Mouse (Mus musculus) erythroblast, adult 5-6 weeks (primary cell): Measurements from ENCODE around the gene Ranbp10. TPM values are rescaled to one million over a fixed set of nuclear protein-coding genes. Genes with fewer than 3 reads are reported as not detected.

Experiments
- ATAC-seq: replicated peaks from 2 replicates; pipeline ENCODE4 v1.8.0; 2016; ENCODE audit warnings: moderate number of reproducible peaks, mild to moderate bottlenecking, moderate TSS enrichment, inconsistent platforms; ENCODE audit not compliant: poor library complexity, low FRiP score, severe bottlenecking
- total RNA-seq, 2 experiments: library from RNA; stranded (forward) in 1 of 2; stranded (reverse) in 1 of 2; fragments of 150-400 nt in 1 of 2; fragments of 200-764, 138-1000 nt in 1 of 2; gene quantifications; 2 replicates each; pipeline versions ENCODE4 v1.2.3 to v1.2.4; 2015 to 2017; ENCODE audit warnings: low replicate concordance in 2 of 2

The Ranbp10 gene
- total RNA-seq, 2 experiments from 2014 or later: 514 to 620 TPM

GRCm38 (mm10) chr8:105732186-105732585, 95.0 kb downstream of the Ranbp10 start:
- no peak for ATAC-seq

- 0 out of 2 replicates have a peak, but pooled peaks have one; percentile 20 for ATAC-seq
Observed at GRCm38 (mm10) chr8:105727397-105728124, 99.6 kb downstream of the Ranbp10 start.

GRCm38 (mm10) chr8:105725726-105726125, 101.4 kb downstream of the Ranbp10 start:
- ATAC-seq: no peak

GRCm38 (mm10) chr8:105722861-105723260, 104.3 kb downstream of the Ranbp10 start:
- no peak for ATAC-seq

- no peak for ATAC-seq
Observed at GRCm38 (mm10) chr8:105719637-105720036, 107.5 kb downstream of the Ranbp10 start.

Other genes with a start within 250 kb of the Ranbp10 start
- gene Ripor1, start 222.1 kb downstream of the Ranbp10 start, total RNA-seq (2015; ENCODE audit: low replicate concordance): 16.3 and 17.6 TPM in 2 replicates
- gene Ripor1, start 222.1 kb downstream of the Ranbp10 start, total RNA-seq (2017; ENCODE audit: low replicate concordance): 1.7 and 2.6 TPM in 2 replicates
- 51.6 and 81.5 TPM in 2 replicates for gene Ctcf, start 190.8 kb downstream of the Ranbp10 start, total RNA-seq (2015; ENCODE audit: low replicate concordance)
- 68.8 and 99.5 TPM in 2 replicates for gene Ctcf, start 190.8 kb downstream of the Ranbp10 start, total RNA-seq (2017; ENCODE audit: low replicate concordance)
- not detected in 2 replicates for gene Agrp, start 190.0 kb downstream of the Ranbp10 start, total RNA-seq (2015; ENCODE audit: low replicate concordance)
- not detected in 2 replicates for gene Agrp, start 190.0 kb downstream of the Ranbp10 start, total RNA-seq (2017; ENCODE audit: low replicate concordance)
- gene Carmil2, start 141.1 kb downstream of the Ranbp10 start, total RNA-seq (2015; ENCODE audit: low replicate concordance): 3.1 TPM in 2 replicates
- 2.5 and 3.5 TPM in 2 replicates for gene Carmil2, start 141.1 kb downstream of the Ranbp10 start, total RNA-seq (2017; ENCODE audit: low replicate concordance)
- gene Acd, start 126.2 kb downstream of the Ranbp10 start, total RNA-seq (2015; ENCODE audit: low replicate concordance): 7.1 and 12.5 TPM in 2 replicates
- 1.7 and 7.8 TPM in 2 replicates for gene Acd, start 126.2 kb downstream of the Ranbp10 start, total RNA-seq (2017; ENCODE audit: low replicate concordance)
- gene Pard6a, start 126.2 kb downstream of the Ranbp10 start, total RNA-seq (2015; ENCODE audit: low replicate concordance): 2.1 TPM in 1 of 2 replicates, not detected in the other
- 0.56 and 1.5 TPM in 2 replicates for gene Pard6a, start 126.2 kb downstream of the Ranbp10 start, total RNA-seq (2017; ENCODE audit: low replicate concordance)
- gene 4933405L10Rik, start 119.7 kb downstream of the Ranbp10 start, total RNA-seq (2015; ENCODE audit: low replicate concordance): not detected in 2 replicates
- gene 4933405L10Rik, start 119.7 kb downstream of the Ranbp10 start, total RNA-seq (2017; ENCODE audit: low replicate concordance): not detected in 2 replicates
- 2.1 and 2.5 TPM in 2 replicates for gene Enkd1, start 119.1 kb downstream of the Ranbp10 start, total RNA-seq (2015; ENCODE audit: low replicate concordance)
- 2.7 and 7.0 TPM in 2 replicates for gene Enkd1, start 119.1 kb downstream of the Ranbp10 start, total RNA-seq (2017; ENCODE audit: low replicate concordance)
- gene Gfod2, start 68.7 kb downstream of the Ranbp10 start, total RNA-seq (2015; ENCODE audit: low replicate concordance): 0.21 and 0.38 TPM in 2 replicates
- 0.51 TPM in 1 of 2 replicates, not detected in the other for gene Gfod2, start 68.7 kb downstream of the Ranbp10 start, total RNA-seq (2017; ENCODE audit: low replicate concordance)
- 1.0 and 1.2 TPM in 2 replicates for gene Tsnaxip1, start 381 bp upstream of the Ranbp10 start, total RNA-seq (2015; ENCODE audit: low replicate concordance)
- gene Tsnaxip1, start 381 bp upstream of the Ranbp10 start, total RNA-seq (2017; ENCODE audit: low replicate concordance): 2.5 and 3.2 TPM in 2 replicates
- 13.1 and 15.9 TPM in 2 replicates for gene Cenpt, start 25.9 kb upstream of the Ranbp10 start, total RNA-seq (2015; ENCODE audit: low replicate concordance)
- 9.6 and 11.3 TPM in 2 replicates for gene Cenpt, start 25.9 kb upstream of the Ranbp10 start, total RNA-seq (2017; ENCODE audit: low replicate concordance)
- 6.3 and 16.3 TPM in 2 replicates for gene Thap11, start 27.8 kb upstream of the Ranbp10 start, total RNA-seq (2015; ENCODE audit: low replicate concordance)
- 7.1 and 8.3 TPM in 2 replicates for gene Thap11, start 27.8 kb upstream of the Ranbp10 start, total RNA-seq (2017; ENCODE audit: low replicate concordance)
- gene Nutf2, start 33.2 kb upstream of the Ranbp10 start, total RNA-seq (2015; ENCODE audit: low replicate concordance): 48.1 and 55.3 TPM in 2 replicates
- 5.7 and 8.9 TPM in 2 replicates for gene Nutf2, start 33.2 kb upstream of the Ranbp10 start, total RNA-seq (2017; ENCODE audit: low replicate concordance)
- gene Edc4, start 53.5 kb upstream of the Ranbp10 start, total RNA-seq (2015; ENCODE audit: low replicate concordance): 4.0 and 9.2 TPM in 2 replicates
- gene Edc4, start 53.5 kb upstream of the Ranbp10 start, total RNA-seq (2017; ENCODE audit: low replicate concordance): 12.4 and 17.6 TPM in 2 replicates
- not detected in 2 replicates for gene Nrn1l, start 66.2 kb upstream of the Ranbp10 start, total RNA-seq (2015; ENCODE audit: low replicate concordance)
- gene Nrn1l, start 66.2 kb upstream of the Ranbp10 start, total RNA-seq (2017; ENCODE audit: low replicate concordance): not detected in 2 replicates
- 6.3 TPM in 2 replicates for gene Pskh1, start 73.1 kb upstream of the Ranbp10 start, total RNA-seq (2015; ENCODE audit: low replicate concordance)
- 6.1 and 6.7 TPM in 2 replicates for gene Pskh1, start 73.1 kb upstream of the Ranbp10 start, total RNA-seq (2017; ENCODE audit: low replicate concordance)
- gene Ctrl, start 106.5 kb upstream of the Ranbp10 start, total RNA-seq (2015; ENCODE audit: low replicate concordance): not detected in 2 replicates
- not detected in 2 replicates for gene Ctrl, start 106.5 kb upstream of the Ranbp10 start, total RNA-seq (2017; ENCODE audit: low replicate concordance)
- 22.9 and 51.4 TPM in 2 replicates for gene Psmb10, start 111.1 kb upstream of the Ranbp10 start, total RNA-seq (2015; ENCODE audit: low replicate concordance)
- 7.2 and 13.2 TPM in 2 replicates for gene Psmb10, start 111.1 kb upstream of the Ranbp10 start, total RNA-seq (2017; ENCODE audit: low replicate concordance)
- 1.3 TPM in 1 of 2 replicates, not detected in the other for gene Lcat, start 116.0 kb upstream of the Ranbp10 start, total RNA-seq (2015; ENCODE audit: low replicate concordance)
- not detected in 2 replicates for gene Lcat, start 116.0 kb upstream of the Ranbp10 start, total RNA-seq (2017; ENCODE audit: low replicate concordance)
- gene Slc12a4, start 138.7 kb upstream of the Ranbp10 start, total RNA-seq (2015; ENCODE audit: low replicate concordance): 4.0 and 7.9 TPM in 2 replicates
- gene Slc12a4, start 138.7 kb upstream of the Ranbp10 start, total RNA-seq (2017; ENCODE audit: low replicate concordance): 0.68 and 1.4 TPM in 2 replicates
- not detected in 2 replicates for gene Dpep3, start 152.1 kb upstream of the Ranbp10 start, total RNA-seq (2015; ENCODE audit: low replicate concordance)
- gene Dpep3, start 152.1 kb upstream of the Ranbp10 start, total RNA-seq (2017; ENCODE audit: low replicate concordance): not detected in 2 replicates
- 3.7 and 6.3 TPM in 2 replicates for gene Dus2, start 164.0 kb upstream of the Ranbp10 start, total RNA-seq (2015; ENCODE audit: low replicate concordance)
- 5.9 and 8.9 TPM in 2 replicates for gene Dus2, start 164.0 kb upstream of the Ranbp10 start, total RNA-seq (2017; ENCODE audit: low replicate concordance)
- not detected in 2 replicates for gene Dpep2nb, start 178.6 kb upstream of the Ranbp10 start, total RNA-seq (2015; ENCODE audit: low replicate concordance)
- not detected in 2 replicates for gene Dpep2nb, start 178.6 kb upstream of the Ranbp10 start, total RNA-seq (2017; ENCODE audit: low replicate concordance)
- gene Ddx28, start 184.5 kb upstream of the Ranbp10 start, total RNA-seq (2015; ENCODE audit: low replicate concordance): 0.77 and 1.3 TPM in 2 replicates
- 1.9 and 6.6 TPM in 2 replicates for gene Ddx28, start 184.5 kb upstream of the Ranbp10 start, total RNA-seq (2017; ENCODE audit: low replicate concordance)
- 52.2 and 56.7 TPM in 2 replicates for gene Nfatc3, start 231.5 kb upstream of the Ranbp10 start, total RNA-seq (2015; ENCODE audit: low replicate concordance)
- gene Nfatc3, start 231.5 kb upstream of the Ranbp10 start, total RNA-seq (2017; ENCODE audit: low replicate concordance): 24.5 and 32.7 TPM in 2 replicates